Mouse (Mus musculus): ENCODE measurements around the gene Gm10273.

Gm10273 gene

DNA sequence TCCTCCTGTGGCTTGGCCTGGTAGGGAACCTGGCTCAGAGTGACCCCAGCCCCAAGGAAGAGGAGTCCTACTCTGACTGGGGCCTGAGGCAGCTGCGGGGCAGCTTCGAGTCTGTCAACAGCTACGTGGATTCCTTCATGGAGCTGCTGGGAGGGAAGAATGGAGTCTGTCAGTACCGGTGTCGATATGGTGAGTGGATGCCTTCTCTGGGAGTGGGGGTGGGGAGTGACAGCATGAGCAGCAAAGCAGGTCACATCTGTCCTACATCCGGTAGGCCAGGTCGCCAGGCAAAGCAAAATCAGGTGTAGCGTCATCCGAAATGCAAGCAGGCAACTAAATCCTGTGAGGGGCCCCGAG is 8.3 kb downstream of the Gm10273 start:
- no peak for DNase-seq

DNA sequence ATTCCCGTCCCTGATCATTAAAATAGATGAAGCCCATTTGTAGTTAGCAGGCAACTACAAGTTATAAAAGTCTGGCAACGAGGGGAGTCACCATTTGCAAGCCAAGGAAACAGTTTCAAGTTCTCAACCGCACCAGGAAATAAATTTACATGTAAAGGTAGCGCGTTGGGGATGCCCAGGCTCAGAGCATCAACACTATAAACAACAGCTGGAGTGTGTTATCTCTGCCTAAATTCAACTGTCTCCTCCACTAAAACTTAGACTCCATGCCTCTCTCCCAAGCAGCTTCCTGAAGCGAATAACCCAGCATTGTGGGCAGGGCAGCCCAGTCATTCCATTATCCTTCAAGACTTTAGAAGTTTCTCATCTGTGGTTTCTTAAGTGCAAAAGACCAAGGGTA is 13.1 kb downstream of the Gm10273 start:
- DNase-seq: no peak

DNA sequence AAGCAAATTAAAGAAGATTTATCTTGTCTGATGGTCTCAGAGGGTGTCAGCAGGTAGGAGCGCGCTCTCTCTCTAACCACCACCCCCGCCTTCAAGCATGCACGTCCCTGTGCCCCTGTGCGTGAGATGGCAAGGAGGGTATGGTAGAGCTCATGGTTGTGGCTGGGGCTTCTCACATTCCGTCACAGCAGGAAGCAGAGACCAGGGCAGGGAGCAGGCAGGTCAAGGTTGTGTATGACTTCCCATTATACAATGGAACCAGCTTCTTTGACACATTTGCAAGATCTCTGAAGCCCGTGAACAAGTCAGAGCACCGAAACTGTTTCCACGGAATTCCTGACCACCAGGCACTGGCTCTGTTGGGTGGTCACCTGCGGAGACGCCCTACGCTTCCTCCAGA is 14.8 kb downstream of the Gm10273 start:
- DNase-seq: no peak

DNA sequence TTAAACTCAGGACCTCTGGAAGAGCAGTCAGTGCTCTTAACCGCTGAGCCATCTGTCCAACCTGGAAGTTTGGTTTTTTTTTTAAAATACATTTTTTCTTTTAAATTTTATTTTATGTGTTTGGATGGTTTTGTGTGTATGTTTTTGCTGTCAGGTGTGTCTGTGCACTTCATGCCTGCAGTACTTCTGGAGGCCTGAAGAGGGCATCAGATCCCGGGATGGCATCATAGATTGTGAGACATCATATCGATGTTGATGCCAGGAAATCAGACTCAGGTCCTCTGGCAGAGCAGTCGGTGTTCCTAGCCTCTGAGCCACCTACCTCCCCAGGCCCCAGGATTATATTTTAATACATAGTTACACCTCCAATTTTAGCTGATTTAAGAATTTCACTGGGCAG is 18.3 kb downstream of the Gm10273 start:
- no peak for DNase-seq

DNA sequence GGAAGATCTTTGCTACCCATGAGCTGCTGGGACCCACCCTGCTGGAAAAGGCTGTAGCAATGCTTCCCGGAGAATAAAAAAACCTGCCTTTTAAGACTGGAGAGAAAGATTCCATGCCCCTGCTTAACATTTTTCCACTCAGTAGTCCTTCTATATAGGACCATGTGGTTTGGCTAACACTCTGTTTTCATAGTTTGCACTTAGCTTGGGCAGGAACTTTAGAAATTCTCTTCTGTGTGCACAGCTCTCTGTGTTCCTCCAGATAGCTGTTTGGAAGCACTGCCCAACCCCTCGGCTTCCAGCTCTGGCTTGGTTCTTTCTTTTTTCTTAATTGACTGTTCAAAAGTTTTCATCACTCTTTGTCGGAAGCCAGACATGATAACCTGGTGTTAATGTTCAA is 21.2 kb downstream of the Gm10273 start:
- no peak for DNase-seq

DNA sequence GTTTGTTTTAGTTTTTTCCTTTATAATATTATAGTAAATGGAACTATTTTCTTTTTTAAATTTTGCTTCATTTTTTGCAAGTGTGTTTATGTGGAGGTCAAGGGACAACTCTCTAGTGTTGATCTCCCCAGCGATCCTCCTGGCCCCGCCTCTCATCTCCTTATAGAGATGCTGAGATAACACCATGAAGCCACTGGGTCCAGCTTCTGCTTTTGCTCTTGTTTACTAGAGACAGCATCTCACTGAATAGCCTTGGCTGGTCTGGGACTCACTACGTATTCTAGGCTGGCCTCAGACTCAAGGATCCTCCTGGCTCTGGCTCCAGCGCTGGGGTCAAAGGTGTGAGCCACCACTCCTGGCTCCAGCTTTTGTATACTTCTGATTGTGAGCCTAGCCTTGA is 24.1 kb downstream of the Gm10273 start:
- no peak for DNase-seq

DNA sequence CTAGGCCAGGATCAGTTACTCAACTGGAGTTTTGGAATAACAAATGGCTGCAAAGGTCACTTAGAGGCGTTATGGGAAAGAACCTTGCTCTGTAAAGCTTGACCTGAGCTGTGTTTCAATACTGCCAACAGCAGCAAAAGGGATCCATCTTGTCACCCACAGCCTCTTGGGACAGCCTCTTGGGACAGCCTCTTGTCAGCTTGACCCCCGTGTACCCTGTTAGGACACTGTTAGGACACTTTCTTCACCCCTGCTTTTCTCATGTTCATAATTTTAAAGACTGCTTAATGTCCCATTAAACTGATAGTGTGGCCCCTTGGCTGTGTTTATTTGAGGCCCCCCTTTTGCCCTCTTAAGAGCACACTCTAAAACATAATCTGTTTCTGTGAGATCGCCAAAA is 29.0 kb downstream of the Gm10273 start:
- no peak for DNase-seq

DNA sequence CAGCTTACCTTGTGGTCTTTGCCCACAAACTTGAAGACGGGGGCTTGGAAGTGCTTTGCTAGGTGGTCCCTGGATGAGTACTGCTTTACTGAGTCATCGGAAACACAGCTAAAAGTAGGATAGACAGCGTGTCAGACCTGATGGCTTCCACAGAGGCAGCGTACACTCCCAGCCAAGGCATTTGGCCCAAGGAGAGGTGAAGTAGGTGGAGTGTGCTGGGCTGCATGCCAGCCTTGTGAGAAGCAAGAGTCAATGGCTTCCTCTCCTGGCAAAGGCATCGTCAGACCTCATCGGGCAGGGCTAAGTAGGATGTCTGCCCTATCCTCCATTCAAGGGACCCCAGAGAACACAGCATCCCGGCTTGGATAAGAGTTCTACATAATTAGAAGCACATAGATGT is 29.9 kb downstream of the Gm10273 start:
- no peak for DNase-seq

DNA sequence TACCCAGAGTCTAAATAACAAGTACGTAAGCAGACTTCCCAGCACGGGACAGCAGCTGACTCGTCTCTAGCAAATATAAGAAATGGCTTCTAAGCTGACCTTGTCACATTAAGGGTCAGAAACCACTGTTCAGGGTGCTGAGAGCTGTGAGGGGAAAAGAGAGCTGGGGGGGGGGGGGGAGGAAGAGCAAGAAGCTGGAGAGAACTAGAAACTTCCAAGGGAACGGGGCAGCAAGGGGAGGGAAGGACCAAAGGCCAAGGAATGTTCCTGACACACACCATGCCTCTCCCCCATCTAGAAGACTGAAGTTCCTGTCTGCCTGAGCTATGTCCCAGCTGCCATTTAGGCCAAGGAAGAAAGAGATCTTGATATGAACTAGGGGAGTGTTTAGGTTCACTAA is 30.9 kb downstream of the Gm10273 start:
- no peak for DNase-seq

DNA sequence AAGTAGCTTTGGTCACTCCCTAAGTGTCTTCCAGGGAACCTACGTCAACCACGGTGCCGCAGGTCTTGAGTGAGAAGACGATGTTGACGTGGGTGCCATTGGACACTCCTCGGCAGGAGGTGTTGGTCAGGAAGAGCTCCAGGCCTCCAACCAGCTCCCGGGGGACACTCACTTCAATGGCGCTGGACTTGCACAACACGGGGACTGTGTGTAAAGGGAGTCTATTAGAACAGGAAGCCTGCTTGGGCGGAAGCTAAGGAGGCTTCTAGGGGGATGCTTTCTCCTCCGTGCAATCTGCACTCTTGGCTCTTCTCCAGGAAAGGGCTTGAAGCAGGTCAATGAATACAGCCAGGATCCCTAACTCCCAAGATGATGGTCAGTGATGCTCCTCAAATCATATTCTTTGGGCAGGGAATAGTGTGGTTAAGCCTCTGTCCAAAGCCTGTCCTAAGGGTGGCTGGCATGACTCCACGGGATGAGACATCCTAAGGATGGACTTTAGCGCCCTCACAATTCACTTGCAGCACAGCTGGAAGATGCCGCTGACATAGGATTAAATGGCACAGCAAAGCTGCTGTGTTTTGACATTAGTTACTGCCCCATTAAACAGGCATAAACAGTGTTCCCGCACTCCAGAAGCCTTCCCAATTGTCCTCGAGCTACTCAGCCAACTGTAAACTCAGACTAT is 34.2 kb downstream of the Gm10273 start:
- DNase-seq: no peak

DNA sequence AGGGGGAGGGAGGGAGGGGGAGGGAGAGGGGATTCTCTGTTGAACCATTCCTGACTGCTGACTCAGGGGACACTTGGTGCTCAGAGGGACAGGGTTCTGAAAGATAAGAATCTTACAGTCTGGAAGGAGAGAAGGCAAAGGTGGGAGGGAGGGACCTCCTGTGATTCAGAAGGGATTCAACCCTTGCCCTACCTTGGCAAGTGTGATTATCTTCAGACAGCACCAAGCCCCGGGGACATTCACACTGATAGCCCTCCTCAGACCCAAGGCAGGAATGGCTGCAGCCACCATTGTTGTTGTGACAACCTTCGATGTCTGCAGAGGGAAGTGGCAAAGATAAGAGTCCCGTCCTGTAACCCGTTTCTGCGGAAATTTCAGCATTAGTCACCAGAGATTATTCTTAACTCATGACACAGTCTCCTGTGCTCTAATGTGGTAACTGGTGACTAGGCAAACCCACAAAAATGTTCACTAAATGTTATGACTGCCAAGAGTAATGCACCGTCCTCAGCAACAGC is 35.3 kb downstream of the Gm10273 start:
- no peak for DNase-seq

DNA sequence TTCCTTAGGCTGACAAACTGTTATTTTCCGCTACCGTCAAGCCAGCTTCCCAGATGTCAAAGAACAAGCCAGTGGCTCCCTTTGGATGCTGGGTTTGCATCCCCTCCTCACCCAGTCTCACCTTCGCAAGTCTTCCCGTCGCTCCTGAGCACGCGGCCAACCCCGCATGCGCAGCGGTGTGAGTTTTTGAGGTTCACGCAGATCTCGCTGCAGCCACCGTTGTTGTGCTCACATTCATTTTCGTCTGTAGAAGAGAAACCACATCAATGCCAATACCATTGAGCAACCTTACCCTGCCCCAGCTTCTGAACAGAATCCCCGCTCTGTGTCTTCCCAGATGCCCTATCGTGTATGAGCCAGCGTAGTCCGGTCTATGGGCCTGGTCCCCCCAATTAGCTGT is 40.3 kb downstream of the Gm10273 start:
- no peak for DNase-seq

DNA sequence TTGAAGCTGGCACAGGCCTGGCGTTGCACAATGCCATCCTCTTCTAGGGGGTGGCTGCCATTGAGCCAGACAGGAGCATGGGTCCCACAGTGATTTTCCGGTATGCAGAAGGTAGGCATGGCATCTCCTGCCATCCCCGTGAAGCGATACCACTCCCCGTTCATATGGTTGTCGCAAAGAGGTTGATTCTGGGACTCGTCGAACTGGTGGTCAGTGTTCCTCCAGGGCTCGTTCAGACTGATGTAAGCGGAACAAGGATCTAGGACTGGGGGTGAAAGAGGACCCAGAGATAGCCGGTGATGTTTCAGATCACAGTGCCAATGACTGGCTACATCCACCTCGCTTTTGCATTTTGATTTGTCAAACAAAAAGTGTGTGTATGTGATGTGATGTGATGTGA is 43.2 kb downstream of the Gm10273 start:
- DNase-seq: no peak

DNA sequence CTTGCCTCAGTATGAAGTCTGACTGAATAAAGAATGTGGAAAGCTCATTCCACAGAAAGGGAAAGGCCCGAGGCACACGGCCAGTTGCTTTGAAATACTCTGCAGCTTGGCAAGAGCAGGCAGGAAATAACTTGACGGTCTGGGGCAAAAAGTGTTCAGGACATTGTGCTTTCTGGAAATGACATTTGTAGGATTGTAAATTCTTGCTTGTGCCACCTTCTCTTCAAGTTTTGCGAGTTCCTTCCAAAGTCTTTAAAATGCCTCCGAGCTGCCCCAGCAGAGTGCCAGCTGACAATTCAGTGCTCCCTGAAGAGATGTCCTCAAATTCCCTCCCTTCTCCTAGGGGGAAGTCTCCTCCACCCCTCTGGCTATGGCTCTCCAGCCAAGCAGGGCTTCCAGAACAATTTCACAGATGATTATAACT is 44.1 kb downstream of the Gm10273 start:
- DNase-seq: no peak

DNA sequence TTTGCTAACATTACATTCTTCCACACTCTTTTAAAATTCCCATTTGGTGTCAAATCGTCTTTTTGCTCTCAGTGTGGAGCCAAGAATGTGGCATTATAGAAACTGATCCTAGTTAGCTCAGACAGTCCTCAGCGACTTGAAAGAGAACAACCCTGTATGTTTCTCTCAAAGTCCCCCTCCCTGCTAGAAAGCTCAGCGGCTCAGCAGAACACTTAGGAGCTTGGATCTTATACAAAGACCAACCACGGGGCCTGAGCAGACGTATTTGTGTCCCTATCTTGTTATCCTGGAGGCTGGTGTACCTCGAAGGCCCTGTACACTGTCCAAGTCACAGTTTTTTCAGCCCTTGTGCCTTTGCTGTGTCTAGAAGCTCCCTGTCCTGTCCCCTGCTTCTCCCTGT is 44.7 kb downstream of the Gm10273 start:
- DNase-seq: no peak

DNA sequence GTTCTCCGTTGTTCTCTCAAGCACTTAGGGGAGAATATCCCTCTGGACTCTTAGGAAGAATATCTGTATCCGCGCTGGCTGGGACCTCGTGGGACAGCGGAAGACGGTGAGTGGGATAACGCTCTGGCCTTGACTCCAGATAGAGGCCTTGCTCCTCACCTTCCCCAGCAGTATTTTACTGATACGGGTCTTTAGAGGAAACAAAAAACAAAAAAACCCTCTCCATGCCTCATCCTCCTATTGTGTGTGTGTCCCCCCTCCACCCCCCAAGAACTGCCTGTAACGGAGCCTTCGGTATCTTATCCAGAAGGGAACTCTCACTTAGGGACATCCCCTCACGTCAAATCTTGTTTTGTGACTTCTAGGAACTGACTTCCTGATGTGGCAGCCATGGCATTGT is 46.3 kb downstream of the Gm10273 start, which contains the start of gene Oit3:
Oit3 (minus strand) TSS at position 44 of the 400 bp plus-strand sequence.
- no peak for DNase-seq

DNA sequence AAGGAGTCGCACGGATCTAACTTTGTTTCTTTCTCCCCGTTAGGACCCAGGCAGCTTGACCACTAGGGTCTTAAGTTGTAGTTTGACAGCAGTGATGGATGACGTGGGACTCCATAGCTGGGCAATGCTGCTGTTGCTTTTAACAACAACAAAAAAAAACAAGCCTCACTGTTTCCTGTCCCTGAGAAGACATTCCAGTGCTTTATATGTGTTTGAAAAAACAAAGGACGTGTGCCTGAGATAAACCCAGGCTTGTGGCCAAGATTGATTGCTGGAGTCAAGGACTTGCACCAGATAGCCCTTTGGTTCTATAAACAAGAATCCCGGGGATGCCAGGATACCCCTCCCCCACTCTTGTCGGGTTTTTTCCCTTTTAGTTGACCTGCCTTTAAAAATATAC is 47.8 kb downstream of the Gm10273 start:
- no peak for DNase-seq

DNA sequence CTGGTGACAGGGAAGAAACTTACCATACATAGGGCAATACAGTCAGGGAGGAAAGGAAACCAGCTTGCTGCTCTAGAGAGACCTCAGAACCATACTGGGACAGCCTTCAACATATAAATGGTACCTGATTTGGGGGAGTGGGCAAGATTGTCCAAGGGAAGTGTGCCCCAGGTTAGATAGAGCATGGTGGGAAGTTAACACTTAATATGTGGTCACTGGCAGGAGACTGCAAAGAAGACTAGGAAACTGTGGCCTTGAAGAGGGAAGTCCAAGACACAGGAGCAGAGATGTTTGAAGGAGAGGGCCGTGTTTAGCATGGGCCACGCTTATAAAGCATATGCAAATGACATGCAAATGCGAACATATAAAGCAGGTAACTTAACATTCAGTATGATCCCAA is 48.7 kb downstream of the Gm10273 start:
- no peak for DNase-seq

DNA sequence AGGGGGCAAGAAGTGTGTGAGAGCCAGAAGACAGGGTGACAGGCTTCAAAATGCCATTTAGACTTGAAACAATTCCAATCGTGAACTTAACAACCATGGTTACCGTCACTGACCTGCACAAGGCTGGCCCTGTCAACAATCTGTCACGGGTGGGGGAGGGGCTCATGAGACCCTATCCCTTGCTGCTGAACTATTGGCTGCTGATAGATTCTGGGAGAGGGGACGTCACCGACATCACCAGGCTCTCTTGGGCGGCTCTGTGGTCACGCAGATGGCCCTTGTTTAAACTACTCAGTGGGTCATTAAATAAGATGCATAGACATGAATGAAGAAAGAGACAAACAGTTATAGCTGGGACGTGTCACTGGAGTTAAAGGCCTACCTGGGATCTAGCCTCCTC is 49.2 kb downstream of the Gm10273 start:
- no peak for DNase-seq
